Mouse (Mus musculus): ENCODE measurements around the gene 9930111J21Rik1. TPM values are rescaled to one million over a fixed set of nuclear protein-coding genes. Genes with fewer than 3 reads are reported as not detected.
"Not testable (repeated sequence)": the region's sequence is repeated elsewhere in the genome, so short reads cannot be mapped to it uniquely, and the experiment has no call there.

Gene 9930111J21Rik1
- total RNA-seq (2017) = 6.5 and 15.8 TPM in 2 replicates

DNA sequence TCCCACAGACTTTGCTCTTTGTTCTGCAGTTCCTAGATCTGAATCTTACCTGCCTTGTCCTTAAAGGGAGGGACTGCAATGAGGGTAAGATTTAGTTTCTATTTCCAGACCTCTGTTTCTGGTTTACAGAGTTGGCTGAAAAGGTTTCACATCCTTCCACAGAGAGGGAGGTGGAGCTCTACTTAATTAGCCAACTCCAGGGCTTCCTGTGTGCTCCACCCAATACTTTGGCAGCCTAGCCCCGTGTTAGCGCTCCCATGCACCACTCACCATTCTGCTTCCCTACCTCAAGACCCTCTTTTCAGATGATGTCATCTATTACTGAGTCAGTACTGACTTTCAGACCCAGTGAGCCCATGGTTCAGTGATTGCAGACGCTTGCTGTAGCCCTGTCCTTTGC lies at the start of gene 9930111J21Rik1:
Gene 9930111J21Rik1, minus strand, starts transcription at position 148 of the 400 bp plus-strand sequence.
- peak; percentile 55 for ATAC-seq (replicated peaks; ENCODE audit: low read depth, poor library complexity, severe bottlenecking)

DNA sequence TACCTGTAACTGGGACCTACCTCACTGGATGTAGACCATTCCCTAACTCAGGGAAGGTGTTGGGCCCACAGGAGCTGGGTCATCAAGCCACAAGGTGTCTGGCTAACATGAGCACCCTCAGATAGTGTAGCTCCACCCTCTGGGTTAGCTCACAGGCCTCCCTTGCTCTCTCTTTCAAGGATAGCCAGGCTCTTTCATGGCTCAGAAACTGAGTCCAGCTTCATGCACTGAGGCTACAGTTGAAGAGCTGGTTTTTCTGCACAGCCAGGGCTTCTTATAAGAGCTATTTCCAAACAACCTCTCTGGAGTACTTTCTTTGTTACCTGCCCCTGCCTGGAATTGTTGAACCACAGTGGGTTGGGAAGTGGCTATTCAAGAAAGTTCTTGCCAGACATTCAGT lies 32.9 kb upstream of the 9930111J21Rik1 start:
- not testable (repeated sequence) for ATAC-seq (replicated peaks; ENCODE audit: low read depth, poor library complexity, severe bottlenecking)

DNA sequence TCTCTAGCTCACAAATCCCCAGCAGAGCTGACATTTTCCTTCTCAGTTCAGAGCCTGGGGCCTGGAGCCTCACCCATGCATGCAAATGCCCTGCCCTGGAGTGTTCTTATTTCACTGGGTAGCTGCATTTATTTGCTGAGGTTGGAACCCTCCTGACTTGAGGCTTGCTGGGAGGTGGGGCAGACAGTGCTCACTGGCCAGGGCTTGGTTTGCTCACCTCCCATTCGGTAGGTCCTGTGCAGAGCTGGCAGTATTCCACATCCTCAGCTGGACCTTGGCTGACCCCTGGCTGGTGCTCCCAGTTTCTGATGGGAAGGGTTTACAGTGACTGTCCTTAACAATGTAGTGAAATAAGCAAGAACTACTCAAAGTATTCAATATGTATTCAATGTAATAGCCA lies 27.6 kb upstream of the 9930111J21Rik1 start:
- ATAC-seq (replicated peaks; ENCODE audit: low read depth, poor library complexity, severe bottlenecking) = not testable (repeated sequence)

DNA sequence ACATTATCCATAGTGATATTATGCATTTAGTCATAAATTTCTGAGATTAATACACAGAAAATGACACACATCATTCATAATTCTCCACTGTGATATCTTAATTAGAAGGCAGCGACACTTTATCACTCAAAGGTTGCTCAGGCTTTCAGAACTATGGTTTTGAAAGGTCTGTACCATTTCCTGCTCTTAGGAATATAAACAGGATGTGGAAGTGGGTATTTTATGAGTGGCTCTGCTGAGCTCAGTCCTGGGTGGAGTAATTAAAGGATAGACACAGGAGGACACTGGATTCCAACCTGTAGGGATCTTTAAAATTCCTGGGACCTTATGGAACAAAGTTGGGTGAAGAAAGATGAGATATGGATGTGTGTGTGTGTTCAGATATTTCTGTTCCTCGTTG lies 27.1 kb upstream of the 9930111J21Rik1 start:
- not testable (repeated sequence) for ATAC-seq (replicated peaks; ENCODE audit: low read depth, poor library complexity, severe bottlenecking)

DNA sequence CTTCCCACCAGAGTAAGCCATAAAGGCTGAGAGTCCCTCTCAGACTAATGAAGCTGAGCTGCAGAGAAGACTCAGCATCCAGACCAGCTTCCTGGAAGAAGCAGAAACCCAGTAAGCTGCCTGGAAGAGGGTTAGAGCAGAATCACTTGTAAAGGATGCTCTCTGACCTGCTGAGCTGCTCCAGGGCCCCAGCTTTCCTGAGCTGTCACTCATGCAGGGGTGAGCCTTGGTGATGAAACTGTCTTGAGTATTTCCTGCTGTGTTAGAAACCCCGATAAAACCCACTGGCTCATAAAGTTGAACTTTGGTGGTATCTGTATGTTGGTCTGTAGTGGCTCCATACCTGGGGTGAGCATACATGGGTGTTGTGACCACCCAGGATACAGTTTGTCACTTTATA lies 21.2 kb upstream of the 9930111J21Rik1 start:
- not testable (repeated sequence) for ATAC-seq (replicated peaks; ENCODE audit: low read depth, poor library complexity, severe bottlenecking)

DNA sequence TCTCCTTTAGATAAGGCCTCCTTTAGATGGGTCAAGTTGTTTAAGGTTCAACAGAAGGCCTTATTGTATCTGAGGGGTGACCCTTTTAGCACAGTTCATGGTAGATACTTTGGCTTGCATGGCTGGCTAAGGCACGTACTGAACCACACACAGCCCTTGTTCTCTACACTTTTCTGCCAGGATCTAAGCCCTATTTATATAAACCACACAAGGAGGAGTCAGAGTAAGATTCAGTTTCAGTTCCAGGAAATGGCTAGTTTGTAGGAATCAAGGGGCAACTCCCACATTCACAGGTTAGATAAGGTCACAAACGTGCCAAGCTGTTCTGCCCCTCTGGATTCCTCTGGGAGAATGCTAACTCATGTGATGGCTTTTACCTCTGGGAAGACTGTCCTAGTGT lies 14.8 kb upstream of the 9930111J21Rik1 start, which contains the start of gene Tgtp1:
Gene Tgtp1, minus strand, starts transcription at position 155 of the 400 bp plus-strand sequence.
- ATAC-seq (replicated peaks; ENCODE audit: low read depth, poor library complexity, severe bottlenecking) = peak; percentile 68

DNA sequence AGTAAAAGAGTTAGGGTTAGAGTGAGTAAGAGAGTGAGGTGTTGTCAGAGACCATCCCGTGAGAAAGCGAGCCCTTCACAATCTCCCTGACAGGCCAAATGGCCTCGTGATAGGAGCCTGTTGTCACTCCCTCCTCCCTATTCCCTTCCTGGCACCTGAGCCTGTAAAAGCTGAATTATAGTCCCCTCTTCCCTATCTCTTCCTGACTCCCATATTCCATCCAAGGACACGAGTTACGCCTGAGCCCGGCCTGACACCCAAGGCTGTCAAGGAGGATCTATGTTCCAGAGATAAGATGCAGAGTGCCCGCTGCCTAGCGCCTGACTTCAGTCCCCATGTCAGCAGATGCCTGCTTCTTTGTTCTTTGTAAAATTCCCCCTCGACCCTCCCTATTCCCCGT lies 14.1 kb upstream of the 9930111J21Rik1 start:
- ATAC-seq (replicated peaks; ENCODE audit: low read depth, poor library complexity, severe bottlenecking) = not testable (repeated sequence)

DNA sequence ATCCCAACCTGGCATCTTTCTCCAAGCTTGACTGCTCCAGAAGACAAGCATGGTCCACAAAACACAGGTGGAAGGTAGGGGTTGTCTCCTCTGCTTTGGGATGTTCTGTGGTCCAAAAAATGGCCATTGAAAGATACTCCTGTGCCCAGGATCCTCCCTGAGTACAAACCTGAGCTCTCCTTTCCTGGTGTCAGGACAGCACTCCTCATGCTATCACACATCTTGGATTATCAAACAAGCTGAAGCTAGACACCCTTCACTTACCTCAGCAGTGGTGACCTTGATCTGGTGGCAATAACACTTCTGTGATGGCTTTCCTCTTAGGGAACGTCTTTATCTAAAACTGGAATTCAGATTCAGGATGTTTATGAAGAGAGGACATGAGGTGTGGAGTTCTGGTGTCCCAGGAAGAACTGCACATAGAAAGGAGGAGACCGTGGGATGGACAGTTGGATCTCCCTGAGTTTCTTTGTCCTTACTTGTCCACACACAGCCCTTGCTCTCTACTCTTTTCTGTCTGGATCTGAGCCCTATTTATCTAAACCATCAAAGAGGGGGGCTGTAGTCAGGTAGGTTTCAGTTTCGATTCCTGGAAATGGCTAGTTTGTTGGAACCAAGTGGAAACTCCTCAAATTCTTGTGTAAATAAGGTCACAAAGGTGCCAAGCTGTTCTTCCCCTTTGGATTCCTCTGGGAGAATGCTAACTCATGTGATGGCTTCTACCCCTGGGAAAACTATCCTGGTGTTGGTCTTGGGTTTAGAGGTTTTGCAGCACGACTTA lies 12.7 kb upstream of the 9930111J21Rik1 start, which contains the start of gene Gm12185:
Gene Gm12185, minus strand, starts transcription at position 487 of the 781 bp plus-strand sequence.
- not testable (repeated sequence) for ATAC-seq (replicated peaks; ENCODE audit: low read depth, poor library complexity, severe bottlenecking)

DNA sequence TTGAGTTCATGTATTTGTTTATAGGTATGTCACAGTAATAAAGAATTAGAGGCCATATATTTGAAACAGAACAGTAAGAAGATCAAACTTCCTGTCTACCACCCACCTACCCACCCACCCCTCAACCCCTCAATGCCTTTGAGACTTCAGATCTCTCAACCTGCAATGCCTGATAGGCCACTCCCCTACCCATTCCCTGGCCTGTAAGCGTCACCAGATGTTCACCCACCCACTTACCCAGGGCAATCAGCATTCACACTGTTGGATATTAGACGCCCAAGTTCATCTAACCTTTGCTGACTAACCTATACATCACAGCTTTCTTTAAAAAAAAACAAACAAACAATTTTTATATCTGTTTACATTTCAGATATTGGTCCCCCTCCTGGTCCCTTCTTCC lies 10.8 kb upstream of the 9930111J21Rik1 start:
- peak; percentile 39; the same call in 1 of the 2 replicates for ATAC-seq (replicated peaks; ENCODE audit: low read depth, poor library complexity, severe bottlenecking)

DNA sequence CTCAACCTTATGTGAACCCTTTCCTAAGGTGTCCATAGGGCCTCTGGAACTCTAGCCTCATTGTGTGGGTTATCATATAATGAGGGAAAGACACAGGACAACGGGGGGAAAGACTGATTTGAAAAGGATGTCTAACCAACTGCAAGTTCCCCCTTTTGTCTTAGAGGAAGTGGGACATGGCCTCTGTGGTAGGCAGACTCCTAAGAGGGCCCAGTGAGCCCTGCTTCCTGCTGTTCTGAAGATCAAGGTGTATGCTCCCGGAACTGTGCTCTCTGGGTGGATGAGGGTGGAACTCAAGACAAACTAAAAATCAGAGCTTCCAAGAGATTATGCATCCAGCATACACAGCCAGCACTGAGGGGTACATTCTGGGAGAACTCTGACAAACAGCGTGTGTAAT lies 9.0 kb upstream of the 9930111J21Rik1 start:
- peak; percentile 61 for ATAC-seq (replicated peaks; ENCODE audit: low read depth, poor library complexity, severe bottlenecking)

DNA sequence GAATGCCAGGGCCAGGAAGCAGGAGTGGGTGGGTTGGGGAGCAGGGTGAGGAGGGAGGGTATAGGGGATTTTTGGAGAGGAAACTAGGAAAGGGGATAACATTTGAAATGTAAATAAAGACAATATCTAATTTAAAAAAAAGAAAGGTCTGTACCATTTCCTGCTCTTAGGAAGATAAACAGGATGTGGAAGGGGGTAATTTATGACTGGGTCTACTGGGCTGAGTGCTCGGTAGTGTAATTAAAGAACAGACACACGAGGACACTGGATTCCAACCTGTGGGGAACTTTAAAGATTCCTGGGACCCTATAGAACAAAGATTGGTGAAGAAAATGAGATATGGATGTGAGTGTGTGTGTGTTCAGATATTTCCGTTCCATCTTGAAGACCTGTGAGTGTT lies 3.6 kb upstream of the 9930111J21Rik1 start:
- not testable (repeated sequence) for ATAC-seq (replicated peaks; ENCODE audit: low read depth, poor library complexity, severe bottlenecking)

DNA sequence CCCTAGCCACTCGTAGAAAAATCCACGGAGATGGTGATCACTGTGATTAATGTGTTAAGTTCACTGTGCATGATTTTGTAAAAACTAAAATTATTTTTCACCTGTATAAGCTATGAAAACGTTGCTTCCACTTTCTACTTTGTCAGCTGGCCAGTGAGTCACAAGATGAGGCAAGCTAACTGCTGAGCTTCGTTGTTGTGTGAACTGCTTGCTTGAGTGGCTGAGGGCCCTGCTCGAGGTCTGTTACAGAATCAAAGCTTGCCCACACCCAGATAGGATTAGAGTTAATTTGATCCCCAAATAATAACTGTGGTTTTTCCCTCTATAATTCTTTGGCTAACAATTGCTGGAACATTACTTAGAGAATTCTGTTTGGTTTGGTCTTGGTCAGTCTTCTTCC lies 854 bp upstream of the 9930111J21Rik1 start:
- not testable (repeated sequence) for ATAC-seq (replicated peaks; ENCODE audit: low read depth, poor library complexity, severe bottlenecking)

DNA sequence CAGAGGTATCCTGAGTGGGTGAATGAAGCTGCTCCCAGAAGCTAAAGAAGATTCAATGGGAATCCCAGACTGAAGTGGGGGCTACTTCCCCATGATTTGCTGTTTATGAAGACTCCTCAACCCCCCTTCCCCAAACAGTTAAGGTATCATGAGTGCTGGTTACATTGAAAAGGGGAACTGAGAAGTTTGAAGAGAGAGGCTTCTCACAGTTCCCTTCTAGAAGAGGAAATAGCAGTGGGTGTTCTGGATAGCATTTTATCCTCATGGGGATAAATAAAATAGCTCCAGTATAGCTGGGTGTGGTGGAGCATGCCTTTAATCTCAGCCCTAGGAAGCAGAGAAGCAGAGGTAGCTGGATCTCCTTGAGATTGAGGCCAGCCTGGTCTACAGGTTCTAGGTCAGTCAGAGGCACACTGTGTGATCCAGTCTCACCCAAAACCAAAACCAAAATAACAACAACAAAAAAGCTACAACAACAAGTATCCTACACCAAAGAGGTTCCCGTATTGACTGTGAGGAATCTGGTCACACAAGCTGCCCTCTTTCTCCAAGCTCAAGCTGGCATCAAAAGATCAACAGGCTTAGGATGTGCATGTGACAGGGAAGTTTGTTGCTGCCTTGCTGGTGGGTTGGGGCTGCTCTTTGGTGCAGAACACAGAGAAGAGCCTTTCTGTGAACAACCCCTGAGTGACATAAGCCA lies 808 bp downstream of the 9930111J21Rik1 start, which contains the start of gene Olfr56:
Gene Olfr56, plus strand, starts transcription at position 650 of the 700 bp plus-strand sequence.
- ATAC-seq (replicated peaks; ENCODE audit: low read depth, poor library complexity, severe bottlenecking) = peak; percentile 81

DNA sequence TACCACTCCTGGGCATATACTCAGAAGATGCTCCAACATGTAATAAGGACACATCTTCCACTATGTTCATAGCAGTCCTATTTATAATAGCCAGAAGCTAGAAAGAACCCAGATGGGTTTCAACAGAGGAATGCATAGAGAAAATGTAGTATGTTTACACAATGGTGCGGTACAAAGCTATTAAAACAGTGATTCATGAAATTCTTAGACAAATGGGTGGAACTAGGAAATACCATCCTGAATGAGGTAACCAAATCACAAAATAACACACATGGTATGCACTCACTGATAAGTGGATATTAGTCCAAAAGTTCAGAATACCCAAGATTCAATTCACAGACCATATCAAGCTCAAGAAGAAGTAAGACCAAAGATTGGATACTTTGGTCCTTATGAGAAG lies 4.5 kb downstream of the 9930111J21Rik1 start:
- not testable (repeated sequence) for ATAC-seq (replicated peaks; ENCODE audit: low read depth, poor library complexity, severe bottlenecking)

DNA sequence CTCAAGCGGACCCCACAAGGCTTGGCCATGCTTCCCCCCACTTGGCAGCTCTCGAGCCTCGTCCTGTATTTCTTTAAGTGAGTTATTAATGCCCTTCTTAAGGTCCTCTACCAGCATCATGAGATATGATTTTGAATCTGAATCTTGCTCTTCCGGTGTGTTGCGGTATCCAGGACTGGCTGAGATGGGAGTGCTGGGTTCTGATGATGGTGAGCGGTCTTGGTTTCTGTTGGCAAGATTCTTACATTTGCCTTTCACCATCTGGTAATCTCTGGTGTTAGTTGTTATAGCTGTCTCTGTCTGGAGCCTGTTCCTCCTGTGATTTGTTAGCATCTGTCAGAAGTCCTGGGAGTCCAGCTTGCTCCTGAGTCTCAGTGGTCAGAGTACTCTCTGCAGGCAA lies 33.1 kb downstream of the 9930111J21Rik1 start, which contains the start of gene Psme2b:
Gene Psme2b, minus strand, starts transcription at position 101 of the 400 bp plus-strand sequence.
- 0 out of 2 replicates have a peak, but pooled peaks have one; percentile 39 for ATAC-seq (replicated peaks; ENCODE audit: low read depth, poor library complexity, severe bottlenecking)

DNA sequence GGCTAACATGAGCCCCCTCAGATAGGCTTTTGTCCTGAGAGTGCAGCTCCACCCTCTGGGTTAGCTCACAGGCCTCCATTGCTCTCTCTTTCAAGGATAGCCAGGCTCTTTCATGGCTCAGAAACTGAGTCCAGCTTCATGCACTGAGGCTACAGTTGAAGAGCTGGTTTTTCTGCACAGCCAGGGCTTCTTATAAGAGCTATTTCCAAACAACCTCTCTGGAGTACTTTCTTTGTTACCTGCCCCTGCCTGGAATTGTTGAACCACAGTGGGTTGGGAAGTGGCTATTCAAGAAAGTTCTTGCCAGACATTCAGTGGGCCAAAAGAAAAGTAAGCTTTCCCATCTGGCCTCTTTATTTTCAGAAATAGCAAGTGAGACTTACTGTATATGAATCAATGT lies 39.9 kb downstream of the 9930111J21Rik1 start:
- not testable (repeated sequence) for ATAC-seq (replicated peaks; ENCODE audit: low read depth, poor library complexity, severe bottlenecking)

DNA sequence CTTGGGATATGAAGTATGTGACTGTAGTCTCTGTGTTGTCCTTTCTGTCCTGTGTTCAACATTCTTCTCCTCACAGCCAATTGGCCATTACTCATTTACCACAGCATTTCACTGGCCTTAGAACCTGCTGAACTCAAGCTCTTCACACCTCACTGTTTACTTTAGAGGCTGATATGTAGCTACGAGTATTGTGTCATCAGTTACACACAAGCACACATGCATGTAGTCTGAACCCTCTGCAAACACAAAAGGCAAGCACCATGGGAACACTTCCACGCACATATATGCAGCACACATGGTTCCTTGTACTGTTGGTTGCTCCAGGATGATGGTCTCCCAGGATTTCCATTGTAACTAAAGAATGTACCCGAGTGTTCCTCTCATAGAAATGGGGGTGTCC lies 43.9 kb downstream of the 9930111J21Rik1 start:
- ATAC-seq (replicated peaks; ENCODE audit: low read depth, poor library complexity, severe bottlenecking) = not testable (repeated sequence)

DNA sequence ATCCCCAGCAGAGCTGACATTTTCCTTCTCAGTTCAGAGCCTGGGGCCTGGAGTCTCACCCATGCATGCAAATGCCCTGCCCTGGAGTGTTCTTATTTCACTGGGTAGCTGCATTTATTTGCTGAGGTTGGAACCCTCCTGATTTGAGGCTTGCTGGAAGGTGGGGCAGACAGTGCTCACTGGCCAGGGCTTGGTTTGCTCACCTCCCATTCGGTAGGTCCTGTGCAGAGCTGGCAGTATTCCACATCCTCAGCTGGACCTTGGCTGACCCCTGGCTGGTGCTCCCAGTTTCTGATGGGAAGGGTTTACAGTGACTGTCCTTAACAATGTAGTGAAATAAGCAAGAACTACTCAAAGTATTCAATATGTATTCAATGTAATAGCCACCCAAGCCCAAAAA lies 45.3 kb downstream of the 9930111J21Rik1 start:
- not testable (repeated sequence) for ATAC-seq (replicated peaks; ENCODE audit: low read depth, poor library complexity, severe bottlenecking)

DNA sequence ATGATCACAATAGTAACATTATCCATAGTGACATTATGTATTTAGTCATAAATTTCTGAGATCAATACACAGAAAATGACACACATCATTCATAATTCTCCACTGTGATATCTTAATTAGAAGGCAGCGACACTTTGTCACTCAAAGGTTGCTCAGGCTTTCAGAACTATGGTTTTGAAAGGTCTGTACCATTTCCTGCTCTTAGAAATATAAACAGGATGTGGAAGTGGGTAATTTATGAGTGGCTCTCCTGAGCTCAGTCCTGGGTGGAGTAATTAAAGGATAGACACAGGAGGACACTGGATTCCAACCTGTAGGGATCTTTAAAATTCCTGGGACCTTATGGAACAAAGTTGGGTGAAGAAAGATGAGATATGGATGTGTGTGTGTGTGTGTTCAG lies 45.8 kb downstream of the 9930111J21Rik1 start:
- ATAC-seq (replicated peaks; ENCODE audit: low read depth, poor library complexity, severe bottlenecking) = peak; percentile 45; the same call in 1 of the 2 replicates

DNA sequence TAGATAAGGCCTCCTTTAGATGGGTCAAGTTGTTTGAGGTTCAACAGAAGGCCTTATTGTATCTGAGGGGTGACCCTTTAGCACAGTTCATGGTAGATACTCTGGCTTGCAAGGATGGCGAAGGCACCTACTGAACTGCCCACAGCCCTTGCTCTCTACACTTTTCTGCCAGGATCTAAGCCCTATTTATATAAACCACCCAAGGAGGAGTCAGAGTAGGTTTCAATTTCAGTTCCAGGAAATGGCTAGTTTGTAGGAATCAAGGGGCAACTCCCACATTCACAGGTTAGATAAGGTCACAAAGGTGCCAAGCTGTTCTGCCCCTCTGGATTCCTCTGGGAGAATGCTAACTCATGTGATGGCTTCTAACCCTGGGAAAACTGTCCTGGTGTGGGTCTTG lies 51.1 kb downstream of the 9930111J21Rik1 start:
- ATAC-seq (replicated peaks; ENCODE audit: low read depth, poor library complexity, severe bottlenecking) = not testable (repeated sequence)

DNA sequence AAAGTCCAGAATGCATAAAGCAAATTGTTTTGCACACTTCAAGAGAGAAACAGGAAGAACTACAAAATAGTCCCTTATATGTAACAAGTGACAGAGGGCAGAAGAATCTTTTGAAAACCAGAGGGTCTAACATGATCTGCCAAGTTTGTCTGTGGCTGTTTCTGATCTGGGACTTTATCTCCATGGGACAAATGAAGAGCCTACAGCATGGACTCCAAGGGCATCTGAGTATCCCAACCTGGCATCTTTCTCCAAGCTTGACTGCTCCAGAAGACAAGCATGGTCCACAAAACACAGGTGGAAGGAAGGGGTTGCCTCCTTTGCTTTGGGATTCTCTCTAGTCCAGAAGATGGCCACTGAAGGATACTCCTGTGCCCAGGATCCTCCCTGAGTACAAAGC lies 52.8 kb downstream of the 9930111J21Rik1 start:
- not testable (repeated sequence) for ATAC-seq (replicated peaks; ENCODE audit: low read depth, poor library complexity, severe bottlenecking)
